Mouse (Mus musculus) hematopoietic stem cell, adult 5-6 weeks (primary cell): ENCODE results near the gene Rab33a. TPM values are rescaled to one million over a fixed set of nuclear protein-coding genes. Genes with fewer than 3 reads are reported as not detected.
A peak's percentile ranks its signal among the peaks of the same experiment; 100 is the strongest.

Experiments used
- ATAC-seq, 2 experiments: fragments of 125-278 bp in 1 of 2; replicated peaks in 1 of 2; 2 replicates each; pipeline ENCODE4 v1.8.0; 2016 to 2017; ENCODE audit warnings: inconsistent platforms in 2 of 2, mild to moderate bottlenecking in 2 of 2, moderate number of reproducible peaks in 2 of 2, low read depth in 1 of 2, moderate TSS enrichment in 1 of 2; ENCODE audit not compliant: low FRiP score in 2 of 2, poor library complexity in 2 of 2, severe bottlenecking in 2 of 2, insufficient read depth in 1 of 2, low TSS enrichment in 1 of 2
- total RNA-seq: library from RNA; stranded (forward); fragments of 172-1452, 232-1000 nt; gene quantifications from 2 replicates; pipeline ENCODE4 v1.2.3, GENCODE M21; 2017

Rab33a gene
- not detected in 2 replicates for total RNA-seq

GRCm38 (mm10) chrX:48518808-48519548, at the start of gene Rab33a:
Rab33a (plus strand) TSS chrX:48519285.
- ATAC-seq = peak; percentile 30 to 33

GRCm38 (mm10) chrX:48481095-48481494, 38.0 kb upstream of the Rab33a start:
- no peak for ATAC-seq

- ATAC-seq = no peak
Observed at GRCm38 (mm10) chrX:48481687-48482086, 37.4 kb upstream of the Rab33a start.

GRCm38 (mm10) chrX:48493763-48494162, 25.3 kb upstream of the Rab33a start:
- no peak for ATAC-seq

- peak; percentile 96 to 100 for ATAC-seq
Observed at GRCm38 (mm10) chrX:48513166-48513807, 5.8 kb upstream of the Rab33a start, which contains the start of gene Aifm1. Aifm1 (minus strand) TSS chrX:48513563.

- ATAC-seq = peak in 1 of 2 experiments; percentile 11; a peak in 1 of 4 replicates
Observed at GRCm38 (mm10) chrX:48513824-48514223, 5.3 kb upstream of the Rab33a start.

GRCm38 (mm10) chrX:48518211-48518807, 776 bp upstream of the Rab33a start:
- peak; percentile 51 to 62; a peak in 3 of 4 replicates for ATAC-seq

- ATAC-seq = no peak
Observed at GRCm38 (mm10) chrX:48519549-48520085, 532 bp downstream of the Rab33a start.

GRCm38 (mm10) chrX:48521651-48522050, 2.6 kb downstream of the Rab33a start:
- no peak for ATAC-seq

GRCm38 (mm10) chrX:48523512-48523911, 4.4 kb downstream of the Rab33a start:
- peak; percentile 49 to 71; a peak in 3 of 4 replicates for ATAC-seq

- no peak for ATAC-seq
Observed at GRCm38 (mm10) chrX:48525332-48525731, 6.2 kb downstream of the Rab33a start.

- ATAC-seq = no peak
Observed at GRCm38 (mm10) chrX:48525866-48526265, 6.8 kb downstream of the Rab33a start.

GRCm38 (mm10) chrX:48526435-48526834, 7.3 kb downstream of the Rab33a start:
- ATAC-seq = no peak

- peak; percentile 37 to 60; a peak in 1 of 4 replicates for ATAC-seq
Observed at GRCm38 (mm10) chrX:48532175-48532574, 13.1 kb downstream of the Rab33a start.

Other genes starting within 250 kb of the Rab33a start
- 9.6 and 12.4 TPM in 2 replicates for gene Bcorl1, start 177.9 kb upstream of the Rab33a start, total RNA-seq
- gene Elf4, start 56.2 kb upstream of the Rab33a start, total RNA-seq = 18.2 and 29.5 TPM in 2 replicates
- 64.1 and 69.9 TPM in 2 replicates for gene Aifm1, start 5.7 kb upstream of the Rab33a start, total RNA-seq
- gene Zfp280c, start 75.2 kb downstream of the Rab33a start, total RNA-seq = 34.3 and 34.6 TPM in 2 replicates
- 8.7 and 11.8 TPM in 2 replicates for gene Slc25a14, start 104.1 kb downstream of the Rab33a start, total RNA-seq
- not detected in 2 replicates for gene Gpr119, start 155.2 kb downstream of the Rab33a start, total RNA-seq
- gene Rbmx2, start 175.7 kb downstream of the Rab33a start, total RNA-seq = 15.2 and 22.8 TPM in 2 replicates